Mouse (Mus musculus) ES-Bruce4 (cell line): ENCODE measurements around the gene Trrap.

Experiments used
- CTCF ChIP-seq: IDR thresholded peaks from one replicate; pipeline ENCODE4 v1.8.1; 2011; ENCODE audit warnings: low read depth, low read length
- EP300 ChIP-seq: IDR thresholded peaks from 2 replicates; pipeline ENCODE4 v1.6.1; 2011; ENCODE audit warnings: low read depth, low read length; ENCODE audit not compliant: insufficient read depth
- POLR2A ChIP-seq: IDR thresholded peaks from one replicate; pipeline ENCODE4 v1.8.1; 2011; ENCODE audit warnings: low read length; ENCODE audit not compliant: insufficient read depth

GRCm38 (mm10) chr5:144794687-144795086 is 27.2 kb downstream of the Trrap start:
- TF ChIP-seq CTCF (peak; percentile 97), POLR2A (no peak), EP300 (no peak)
